Mouse (Mus musculus): ENCODE results near the gene Olfr1022.

Gene Olfr1022

DNA sequence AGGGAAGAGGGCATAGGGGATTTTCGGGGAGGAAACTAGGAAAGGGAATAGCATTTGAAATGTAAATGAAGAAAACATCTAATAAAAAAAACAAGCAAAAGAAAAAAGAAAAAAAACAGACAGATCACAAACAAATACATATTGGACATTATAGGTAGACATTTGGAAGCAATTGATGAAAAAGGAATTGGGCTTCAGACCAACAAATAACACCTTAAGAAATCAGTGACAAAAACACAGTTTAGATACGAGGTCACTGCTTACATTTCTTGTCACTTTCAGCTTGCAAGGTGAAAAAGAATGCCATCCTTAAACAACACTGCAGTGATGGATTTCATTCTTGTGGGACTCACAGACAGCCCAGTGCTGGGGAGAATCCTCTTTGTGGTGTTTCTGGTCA, at the start of gene Olfr1022:
Olfr1022 (plus strand) TSS at position 301 of the 400 bp plus-strand sequence.
- DNase-seq (ENCODE audit: low spot score in 2 of 2): no peak

GRCm38 (mm10) chr2:85845383-85845782, 23.0 kb upstream of the Olfr1022 start, which contains the start of gene Olfr1019:
Gene Olfr1019, minus strand, starts transcription at chr2:85845483.
- no peak for DNase-seq (ENCODE audit: low spot score in 2 of 2)

DNA sequence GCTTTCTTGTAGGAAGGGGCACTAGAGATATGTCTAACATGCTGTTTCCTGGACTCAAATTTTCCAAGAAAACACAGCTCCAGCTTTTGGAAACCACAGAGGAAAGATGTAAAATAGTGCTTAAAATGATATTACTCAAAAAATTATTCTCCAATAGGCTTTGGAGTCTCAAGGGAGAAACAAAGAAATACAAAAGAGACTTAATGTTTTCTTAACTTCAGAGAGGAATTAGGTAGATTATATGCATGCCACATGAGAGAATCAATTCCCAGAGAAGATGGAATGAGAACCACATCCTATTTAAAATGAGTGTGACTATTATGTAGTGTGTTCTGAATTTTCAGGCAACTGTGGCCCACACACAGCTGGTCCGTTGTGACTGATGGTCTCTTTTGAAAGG, 21.7 kb upstream of the Olfr1022 start, which contains the start of gene Olfr1020:
Olfr1020 (plus strand) TSS at position 301 of the 400 bp plus-strand sequence.
- DNase-seq (ENCODE audit: low spot score in 2 of 2): no peak

DNA sequence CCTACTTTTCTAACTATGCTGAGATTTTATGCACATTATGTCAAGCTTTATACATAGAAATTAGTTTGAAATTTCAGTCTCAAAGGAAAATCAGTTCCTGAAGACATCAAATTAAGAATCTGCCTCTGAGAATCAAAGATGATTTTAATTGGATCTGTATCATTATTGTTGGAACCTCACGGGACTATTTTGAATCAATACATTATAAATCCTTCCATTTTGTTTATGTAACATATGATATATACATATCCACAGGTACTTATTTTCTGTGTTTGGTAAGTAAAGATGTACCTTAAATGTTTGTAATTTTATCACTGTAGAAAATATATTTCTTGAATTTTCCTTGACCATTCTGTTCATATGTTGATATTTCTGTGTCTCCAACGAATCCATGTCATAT, 16.9 kb downstream of the Olfr1022 start, which contains the start of gene Olfr1023:
Olfr1023 (plus strand) TSS at position 301 of the 400 bp plus-strand sequence.
- no peak for DNase-seq (ENCODE audit: low spot score in 2 of 2)

GRCm38 (mm10) chr2:85904952-85905351, 36.6 kb downstream of the Olfr1022 start, which contains the start of gene Olfr1024:
Gene Olfr1024, minus strand, starts transcription at chr2:85905052.
- no peak for DNase-seq (ENCODE audit: low spot score in 2 of 2)

DNA sequence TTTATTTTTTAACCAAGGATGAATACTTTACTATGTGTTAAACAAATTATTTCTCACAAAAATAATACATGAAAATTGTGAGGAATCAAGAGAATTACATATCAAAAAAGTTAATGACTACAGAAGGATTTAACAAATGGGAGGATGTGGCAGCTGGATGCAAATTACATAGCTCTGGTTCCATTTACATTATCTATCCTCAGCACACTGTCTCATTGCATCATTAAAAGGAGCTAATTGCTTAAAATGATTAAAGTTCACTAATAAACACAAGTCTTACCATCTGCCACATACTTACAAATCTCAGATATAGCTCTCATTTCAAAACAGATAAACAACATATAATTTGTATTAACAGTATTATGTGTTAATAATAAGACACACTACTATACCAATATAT, 44.8 kb downstream of the Olfr1022 start:
- no peak for DNase-seq (ENCODE audit: low spot score in 2 of 2)

DNA sequence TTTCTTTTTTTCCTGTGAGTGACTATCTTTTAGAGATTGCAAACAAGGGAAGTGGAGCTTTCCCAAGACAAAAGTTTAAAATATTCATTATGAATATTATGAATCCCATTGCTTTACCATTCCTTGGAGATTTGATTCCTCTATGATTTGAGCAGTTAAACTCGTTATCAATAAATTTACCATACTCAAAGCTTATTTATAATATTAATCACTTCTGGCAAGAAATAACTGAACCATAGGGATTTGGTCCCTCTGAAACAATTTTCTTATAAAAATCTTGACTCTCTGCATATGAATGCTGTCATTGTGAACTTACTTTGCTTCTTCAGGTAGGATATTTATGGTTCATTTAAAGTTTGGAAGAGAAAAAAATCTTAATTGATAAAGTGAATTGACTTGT, 46.5 kb downstream of the Olfr1022 start, which contains the start of gene Olfr1025-ps1:
Olfr1025-ps1 (plus strand) TSS at position 301 of the 400 bp plus-strand sequence.
- no peak for DNase-seq (ENCODE audit: low spot score in 2 of 2)
